Mouse (Mus musculus) thymus, adult 2 months (tissue): ENCODE results near the gene Preb. TPM values are rescaled to one million over a fixed set of nuclear protein-coding genes. Genes with fewer than 3 reads are reported as not detected.

Experiments used
- DNase-seq: peaks from one replicate; pipeline ENCODE4 v3.0.0; 2021
- H3K27ac ChIP-seq: fragments of 200-500 bp; 2 replicates; pipeline ENCODE4 v1.5.1; 2012; ENCODE audit warnings: low read length, control low read depth; ENCODE audit not compliant: control insufficient read depth, insufficient read depth
- H3K27me3 ChIP-seq: fragments of 200-500 bp; 2 replicates; pipeline ENCODE4 v1.6.1; 2012; ENCODE audit warnings: mild to moderate bottlenecking, low read length, moderate library complexity, mixed read lengths; ENCODE audit not compliant: control insufficient read depth, insufficient read depth
- H3K36me3 ChIP-seq: fragments of 200-500 bp; 2 replicates; pipeline ENCODE4 v1.6.1; 2012; ENCODE audit warnings: mild to moderate bottlenecking, low read length, moderate library complexity; ENCODE audit not compliant: control insufficient read depth, insufficient read depth
- H3K4me1 ChIP-seq: fragments of 200-500 bp; replicated peaks from 2 replicates; pipeline ENCODE4 v1.6.1; 2012; ENCODE audit warnings: low read length; ENCODE audit not compliant: control insufficient read depth, insufficient read depth
- H3K4me3 ChIP-seq: fragments of 200-500 bp; 2 replicates; pipeline ENCODE4 v1.5.1; 2012; ENCODE audit warnings: mild to moderate bottlenecking, low read length, control low read depth, moderate library complexity; ENCODE audit not compliant: control insufficient read depth, insufficient read depth
- CTCF ChIP-seq: fragments of 200-500 bp; IDR thresholded peaks from 2 replicates; pipeline ENCODE4 v1.5.1; 2012; ENCODE audit warnings: mild to moderate bottlenecking, control low read depth, low read length, moderate library complexity, borderline replicate concordance; ENCODE audit not compliant: control insufficient read depth, poor library complexity, insufficient read depth; ENCODE audit errors: extremely low read depth
- POLR2A ChIP-seq: fragments of 200-500 bp; IDR thresholded peaks from 2 replicates; pipeline ENCODE4 v1.6.1; 2012; ENCODE audit warnings: mild to moderate bottlenecking, low read length, control low read depth, moderate library complexity; ENCODE audit not compliant: control insufficient read depth, poor library complexity, insufficient read depth; ENCODE audit errors: extremely low read depth
- WGBS: fragments of 180-500 bp; shearing (Covaris S2); methylation state at CpG from one replicate; pipeline ENCODE4 v1.1.7; 2018; 5-methylcytosine and 5-hydroxymethylcytosine counted together
- polyA plus RNA-seq: library from polyadenylated mRNA; depleted of rRNA; stranded (reverse); fragments of >200 nt; gene quantifications from 2 replicates; pipeline ENCODE4 v1.2.3, GENCODE M21; 2012

The Preb gene
- polyA plus RNA-seq, 1 experiment, result 419 TPM

DNA sequence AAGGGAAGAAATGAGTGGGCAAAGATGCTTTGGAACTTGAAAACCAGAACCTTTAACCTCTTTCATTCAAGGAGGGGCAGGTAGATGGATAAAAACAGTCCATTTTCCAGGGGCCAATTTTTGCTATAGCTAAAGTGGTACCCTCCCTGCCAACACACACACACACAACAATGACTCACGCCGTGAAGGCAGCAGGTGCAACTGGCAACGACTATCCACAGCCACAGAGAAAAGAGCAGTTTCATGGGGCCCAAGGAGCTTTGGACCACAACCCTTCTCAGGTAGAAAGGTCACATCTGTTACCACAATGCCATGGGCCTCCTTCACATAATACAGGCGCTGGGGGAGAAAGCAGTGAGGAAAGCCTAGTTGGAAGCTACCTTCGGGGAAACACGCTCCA lies 4.4 kb downstream of the Preb start:
- DNase-seq, result no peak
- 89% methylated on average over 6 of the region's 6 CpGs for WGBS
- H3K27ac ChIP-seq, result no peak overlapping the region
- H3K4me1 ChIP-seq, result peaks cover 23% of the 10 kb centered on the region
- H3K4me3 ChIP-seq, result no peak overlapping the region
- no peaks in the 10 kb centered on the region for H3K27me3 ChIP-seq
- no peak for TF ChIP-seq POLR2A
- TF ChIP-seq CTCF, result no peak
- H3K36me3 ChIP-seq, result peaks cover 38% of the 10 kb centered on the region

DNA sequence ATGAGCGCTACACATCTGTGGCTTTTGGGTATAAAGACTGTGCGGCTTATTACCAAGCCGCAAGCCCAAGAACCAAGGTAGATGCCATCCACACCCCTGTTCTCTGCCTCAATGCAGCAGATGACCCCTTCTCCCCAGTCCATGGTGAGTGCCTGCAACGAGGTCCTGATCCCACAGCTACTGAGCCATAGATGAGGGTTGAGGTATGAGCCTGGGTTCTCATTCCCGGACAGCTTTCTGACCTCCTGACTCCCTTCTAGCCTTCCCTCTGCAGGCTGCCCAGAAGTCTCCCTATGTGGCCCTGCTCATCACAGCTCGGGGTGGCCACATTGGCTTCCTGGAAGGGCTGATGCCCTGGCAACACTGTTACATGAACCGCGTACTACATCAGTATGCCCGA lies 5.6 kb downstream of the Preb start:
- H3K27me3 ChIP-seq, result no peaks in the 10 kb centered on the region
- TF ChIP-seq CTCF (no peak), POLR2A (no peak)
- no peak for DNase-seq
- peaks cover 38% of the 10 kb centered on the region for H3K36me3 ChIP-seq
- H3K4me3 ChIP-seq, result no peak overlapping the region
- H3K4me1 ChIP-seq, result peaks cover 26% of the 10 kb centered on the region
- WGBS, result 96% methylated on average over 9 of the region's 9 CpGs
- no peak overlapping the region for H3K27ac ChIP-seq

DNA sequence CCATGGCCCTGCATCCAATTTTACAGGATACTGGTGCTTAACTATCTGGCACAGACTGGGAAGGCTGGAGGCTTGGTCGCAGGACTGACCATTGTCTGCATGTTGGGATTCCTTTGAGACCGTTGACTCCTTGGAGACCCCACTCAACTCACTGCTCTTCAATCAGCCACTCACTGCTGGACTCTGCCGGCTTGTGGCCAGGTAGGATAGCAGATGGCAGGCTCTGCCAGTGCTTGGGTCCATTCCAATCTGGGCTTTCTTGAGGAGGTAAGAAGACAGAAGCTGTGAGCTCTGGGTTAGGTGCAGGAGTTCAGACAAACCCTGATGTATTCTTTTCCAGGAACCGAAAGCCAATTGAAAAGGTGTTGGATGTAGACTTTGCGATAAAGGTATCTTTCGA lies 6.1 kb downstream of the Preb start:
- no peak for DNase-seq
- Histone ChIP-seq H3K4me1 (peaks cover 25% of the 10 kb centered on the region), H3K4me3 (no peak overlapping the region), H3K27ac (no peak overlapping the region), H3K36me3 (peaks cover 38% of the 10 kb centered on the region), H3K27me3 (no peaks in the 10 kb centered on the region)
- no peak for TF ChIP-seq POLR2A
- TF ChIP-seq CTCF, result no peak
- WGBS, result over 99% methylated on average over 6 of the region's 6 CpGs

DNA sequence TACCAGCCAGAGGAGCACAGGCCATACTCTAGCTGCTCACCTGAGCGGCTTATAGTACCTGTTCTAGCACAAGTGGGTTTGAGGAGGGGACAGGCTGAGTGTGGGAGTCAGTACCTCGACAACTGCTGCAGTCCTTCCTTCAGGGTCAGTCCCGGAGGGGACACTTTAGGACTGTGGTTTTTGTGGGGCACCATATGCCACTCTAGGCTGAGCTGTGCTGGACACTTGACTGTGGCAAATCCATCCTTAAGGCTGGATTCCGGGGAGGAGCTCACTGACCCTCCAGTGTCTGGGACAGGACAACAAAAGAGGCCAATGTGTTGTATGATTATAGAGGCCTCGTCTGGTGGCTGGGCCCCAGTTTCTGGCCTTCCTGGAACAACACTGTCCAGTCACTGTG lies 7.6 kb downstream of the Preb start:
- Histone ChIP-seq H3K36me3 (peaks cover 26% of the 10 kb centered on the region), H3K4me1 (peaks cover 12% of the 10 kb centered on the region), H3K4me3 (no peak overlapping the region), H3K27ac (no peak overlapping the region), H3K27me3 (no peaks in the 10 kb centered on the region)
- no peak for DNase-seq
- 95% methylated on average over 5 of the region's 5 CpGs for WGBS
- TF ChIP-seq POLR2A (no peak), CTCF (no peak)

DNA sequence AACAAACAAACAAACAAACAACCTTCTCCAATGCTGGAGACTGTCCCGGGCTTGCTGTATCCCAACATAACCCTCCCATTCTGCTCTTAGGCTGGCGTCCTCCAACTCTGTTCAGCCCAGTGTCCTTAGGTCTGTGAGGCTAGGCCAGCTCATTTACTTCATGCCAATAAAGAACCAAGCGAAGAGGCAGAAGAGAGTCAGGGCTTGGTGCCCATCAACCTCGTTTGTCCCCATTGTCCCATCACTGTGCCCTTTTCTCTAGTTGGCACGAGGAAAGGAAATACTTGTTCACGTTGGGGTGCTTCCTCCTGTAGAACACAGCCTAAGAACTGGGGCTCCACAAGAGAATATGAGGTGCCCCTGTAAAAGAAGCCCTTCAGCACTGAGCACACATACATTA lies 8.5 kb downstream of the Preb start:
- no peak overlapping the region for H3K27ac ChIP-seq
- no peak overlapping the region for H3K4me3 ChIP-seq
- WGBS, result 94% methylated on average over 6 of the region's 6 CpGs
- peaks cover 25% of the 10 kb centered on the region for H3K36me3 ChIP-seq
- DNase-seq, result no peak
- no peaks in the 10 kb centered on the region for H3K27me3 ChIP-seq
- TF ChIP-seq POLR2A (no peak), CTCF (no peak)
- peaks cover 12% of the 10 kb centered on the region for H3K4me1 ChIP-seq

DNA sequence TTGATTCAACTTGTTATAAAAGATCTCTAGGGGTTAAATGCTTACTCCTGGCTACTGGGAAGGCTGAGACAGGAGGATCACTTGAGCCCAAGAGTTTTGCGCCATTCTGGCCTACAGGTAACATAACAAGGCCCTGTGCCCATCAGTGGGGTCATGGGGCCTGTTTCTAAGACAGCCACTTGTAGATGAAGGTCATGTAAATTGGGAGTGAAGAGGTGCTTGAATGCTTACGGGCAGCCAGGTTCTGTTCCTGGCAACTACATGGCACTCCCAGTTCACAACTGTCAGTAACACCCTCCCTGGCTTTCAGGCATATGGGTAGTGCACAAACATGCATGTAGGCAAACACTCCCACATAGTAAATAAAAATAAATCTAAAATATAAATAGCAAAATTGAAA lies 9.2 kb downstream of the Preb start:
- no peak overlapping the region for H3K4me3 ChIP-seq
- WGBS, result 100% methylated on average over 2 of the region's 2 CpGs
- no peak overlapping the region for H3K27ac ChIP-seq

DNA sequence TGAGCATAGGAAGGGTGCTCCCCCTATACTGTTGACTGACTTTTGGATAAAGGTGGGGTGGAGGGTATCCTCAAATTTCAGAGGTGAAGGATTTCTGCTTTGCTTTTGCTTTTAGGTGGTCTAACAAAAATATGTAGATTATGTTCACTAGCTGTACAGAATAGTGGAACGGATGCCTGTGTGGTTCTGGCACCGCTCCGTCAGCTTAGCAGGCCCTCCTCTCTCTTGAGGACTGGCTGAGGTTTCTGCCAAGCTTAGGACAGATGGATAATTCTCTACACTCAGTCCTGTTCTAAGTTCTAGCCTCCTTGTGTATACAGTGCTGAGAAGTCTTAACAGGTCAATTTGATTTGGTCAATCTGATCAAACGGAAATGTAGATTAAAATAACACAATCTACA lies 9.7 kb downstream of the Preb start:
- peaks cover 12% of the 10 kb centered on the region for H3K4me1 ChIP-seq
- no peak overlapping the region for H3K27ac ChIP-seq
- DNase-seq, result no peak
- no peak for TF ChIP-seq POLR2A
- no peak for TF ChIP-seq CTCF
- 92% methylated on average over 4 of the region's 4 CpGs for WGBS
- H3K27me3 ChIP-seq, result no peaks in the 10 kb centered on the region; the same call in 1 of the 2 replicates
- peaks cover 21% of the 10 kb centered on the region for H3K36me3 ChIP-seq
- H3K4me3 ChIP-seq, result peak overlapping the region; percentile 76

More for the DNA sequence above, 9.2 kb downstream of the Preb start:
- no peak for DNase-seq
- Histone ChIP-seq H3K36me3 (peaks cover 25% of the 10 kb centered on the region), H3K4me1 (peaks cover 12% of the 10 kb centered on the region), H3K27me3 (no peaks in the 10 kb centered on the region)
- no peak for TF ChIP-seq POLR2A
- no peak for TF ChIP-seq CTCF
